Mouse (Mus musculus): ENCODE results near the gene Sned1. TPM values are rescaled to one million over a fixed set of nuclear protein-coding genes. Genes with fewer than 3 reads are reported as not detected.
"Not testable (repeated sequence)": the region's sequence is repeated elsewhere in the genome, so short reads cannot be mapped to it uniquely, and the experiment has no call there.

Gene Sned1
- total RNA-seq (2021) (1 to 10 TPM; 7.2 to 7.6 TPM), polyA plus RNA-seq (2012; rRNA removed) (8.9 and 14.3 TPM in 2 replicates)
- long read RNA-seq, result 0 reads

- Histone ChIP-seq H3K27me3 (ENCODE audit: control insufficient read depth, insufficient read depth, low read length) (no peaks in the 10 kb centered on the region), H3K27ac (peak within 1 kb of the TSS; percentile 70), H3K9ac (ENCODE audit: low read depth, low read length) (peak within 1 kb of the TSS; percentile 72), H3K4me3 (peak within 1 kb of the TSS; percentile 72), H3K36me3 (ENCODE audit: control insufficient read depth, insufficient read depth, low read length) (no peaks in the 10 kb centered on the region), H3K79me2 (replicated peaks; ENCODE audit: control insufficient read depth, insufficient read depth, low read length) (no peaks in the 10 kb centered on the region), H3K4me1 (ENCODE audit: control insufficient read depth, insufficient read depth, low read length) (peaks cover 3% of the 10 kb centered on the region)
- DNase-seq, result peak; percentile 93
- intact Hi-C loops (cut with DNase I), result loop anchor here (1.0 to 10.0 kb wide), 4 partner anchors 25 to 109 kb away; partner anchors contain the start of genes Pask and Ppp1r7
- TF ChIP-seq EP300 (IDR thresholded peaks at IDR 0.05; ENCODE audit: insufficient read depth, low read depth, low read length), result peak; percentile 14; the same call in 1 of the 2 replicates
- TF ChIP-seq POLR2A (IDR thresholded peaks at IDR 0.05; ENCODE audit: insufficient read depth, low read depth, low read length), result peak; percentile 91
- no peak for TF ChIP-seq CTCF (IDR thresholded peaks at IDR 0.05)
- WGBS, result under 1% methylated on average over 100 of the region's 100 CpGs
Observed at GRCm38 (mm10) chr1:93235576-93236544, at the start of gene Sned1. Gene Sned1 (plus strand): TSS chr1:93235841.

- Histone ChIP-seq H3K79me2 (replicated peaks; ENCODE audit: control insufficient read depth, insufficient read depth, low read length) (no peaks in the 10 kb centered on the region), H3K27ac (no peak overlapping the region), H3K36me3 (ENCODE audit: control insufficient read depth, insufficient read depth, low read length) (no peaks in the 10 kb centered on the region), H3K4me1 (ENCODE audit: control insufficient read depth, insufficient read depth, low read length) (no peaks in the 10 kb centered on the region), H3K4me3 (no peak overlapping the region), H3K27me3 (ENCODE audit: control insufficient read depth, insufficient read depth, low read length) (no peaks in the 10 kb centered on the region), H3K9ac (ENCODE audit: low read depth, low read length) (no peak overlapping the region)
- DNase-seq, result no peak
- 34% methylated on average over 11 of the region's 17 CpGs for WGBS
- intact Hi-C loops (cut with DNase I), result no loop called here
- TF ChIP-seq EP300 (IDR thresholded peaks at IDR 0.05; ENCODE audit: insufficient read depth, low read depth, low read length), result no peak
- TF ChIP-seq CTCF (IDR thresholded peaks at IDR 0.05), result no peak
- no peak for TF ChIP-seq POLR2A (IDR thresholded peaks at IDR 0.05; ENCODE audit: insufficient read depth, low read depth, low read length)
Observed at GRCm38 (mm10) chr1:93190726-93191305, 44.8 kb upstream of the Sned1 start.

GRCm38 (mm10) chr1:93194961-93195360 lies 40.7 kb upstream of the Sned1 start:
- H3K4me3 ChIP-seq, result no peak overlapping the region
- H3K79me2 ChIP-seq (replicated peaks; ENCODE audit: control insufficient read depth, insufficient read depth, low read length), result no peaks in the 10 kb centered on the region
- H3K27ac ChIP-seq, result no peak overlapping the region
- DNase-seq, result no peak
- intact Hi-C loops (cut with DNase I), result no loop called here
- no peaks in the 10 kb centered on the region for H3K36me3 ChIP-seq (ENCODE audit: control insufficient read depth, insufficient read depth, low read length)
- no peak overlapping the region for H3K9ac ChIP-seq (ENCODE audit: low read depth, low read length)
- H3K27me3 ChIP-seq (ENCODE audit: control insufficient read depth, insufficient read depth, low read length), result no peaks in the 10 kb centered on the region
- no peaks in the 10 kb centered on the region for H3K4me1 ChIP-seq (ENCODE audit: control insufficient read depth, insufficient read depth, low read length)
- TF ChIP-seq POLR2A (IDR thresholded peaks at IDR 0.05; ENCODE audit: insufficient read depth, low read depth, low read length), result no peak
- TF ChIP-seq EP300 (IDR thresholded peaks at IDR 0.05; ENCODE audit: insufficient read depth, low read depth, low read length), result no peak
- 81% methylated on average over 3 of the region's 3 CpGs for WGBS

- DNase-seq; H3K27ac ChIP-seq; H3K27me3 ChIP-seq (ENCODE audit: control insufficient read depth, insufficient read depth, low read length); H3K4me1 ChIP-seq (ENCODE audit: control insufficient read depth, insufficient read depth, low read length); intact Hi-C loops (cut with DNase I); H3K36me3 ChIP-seq (ENCODE audit: control insufficient read depth, insufficient read depth, low read length); H3K4me3 ChIP-seq; H3K9ac ChIP-seq (ENCODE audit: low read depth, low read length); H3K79me2 ChIP-seq (replicated peaks; ENCODE audit: control insufficient read depth, insufficient read depth, low read length): not testable (repeated sequence)
- WGBS, result 78% methylated on average over 2 of the region's 2 CpGs
Observed at GRCm38 (mm10) chr1:93197454-93197853, 38.2 kb upstream of the Sned1 start.

GRCm38 (mm10) chr1:93197916-93198315 lies 37.7 kb upstream of the Sned1 start:
- Histone ChIP-seq H3K9ac (ENCODE audit: low read depth, low read length) (no peak overlapping the region), H3K4me3 (no peak overlapping the region), H3K4me1 (ENCODE audit: control insufficient read depth, insufficient read depth, low read length) (no peaks in the 10 kb centered on the region), H3K36me3 (ENCODE audit: control insufficient read depth, insufficient read depth, low read length) (no peaks in the 10 kb centered on the region), H3K27me3 (ENCODE audit: control insufficient read depth, insufficient read depth, low read length) (no peaks in the 10 kb centered on the region), H3K79me2 (replicated peaks; ENCODE audit: control insufficient read depth, insufficient read depth, low read length) (no peaks in the 10 kb centered on the region), H3K27ac (no peak overlapping the region)
- TF ChIP-seq CTCF (IDR thresholded peaks at IDR 0.05) (no peak), POLR2A (IDR thresholded peaks at IDR 0.05; ENCODE audit: insufficient read depth, low read depth, low read length) (no peak), EP300 (IDR thresholded peaks at IDR 0.05; ENCODE audit: insufficient read depth, low read depth, low read length) (no peak)
- no peak for DNase-seq
- intact Hi-C loops (cut with DNase I), result no loop called here
- 84% methylated on average over 3 of the region's 3 CpGs for WGBS

Data from heart, adult 2 months (tissue).